Mouse (Mus musculus): ENCODE results near the gene Ndrg3. TPM values are rescaled to one million over a fixed set of nuclear protein-coding genes. Genes with fewer than 3 reads are reported as not detected.
A peak's percentile ranks its signal among the peaks of the same experiment; 100 is the strongest.

The Ndrg3 gene
- polyA plus RNA-seq, 1 experiment: 29.1 TPM

DNA sequence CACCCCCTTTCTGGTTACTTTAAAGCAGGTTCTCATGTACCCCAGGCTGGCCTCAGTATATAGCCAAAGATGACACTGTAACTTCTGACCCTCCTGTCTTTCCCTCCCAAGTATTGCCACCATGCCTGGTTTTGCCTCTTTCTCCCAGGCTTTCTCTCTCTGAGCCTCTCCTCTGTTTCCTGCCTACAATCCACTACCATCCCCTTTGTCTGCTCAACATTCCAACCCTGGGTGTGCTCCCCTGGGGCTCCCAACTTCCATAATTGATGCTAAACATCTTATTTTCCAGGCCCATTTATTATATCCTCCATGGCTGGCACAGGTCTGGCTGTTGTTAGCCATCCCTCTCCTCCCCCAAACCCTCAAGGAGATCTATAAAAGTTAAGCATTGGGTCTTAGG is 16.7 kb upstream of the Ndrg3 start:
- H3K79me2 ChIP-seq (ENCODE audit: control insufficient read depth, insufficient read depth): peaks cover 18% of the 10 kb centered on the region
- no peak overlapping the region for H3ac ChIP-seq (ENCODE audit: control insufficient read depth, insufficient read length, low read depth)
- TF ChIP-seq MYOD1 (IDR thresholded peaks at IDR 0.05; ENCODE audit: control insufficient read depth, insufficient read length, low read depth) (no peak), CEBPB (IDR thresholded peaks at IDR 0.05; ENCODE audit: low read depth) (no peak), USF1 (IDR thresholded peaks at IDR 0.05; ENCODE audit: low read depth) (no peak), MAX (IDR thresholded peaks at IDR 0.05) (no peak), MYOG (IDR thresholded peaks at IDR 0.05; ENCODE audit: control insufficient read depth, extremely low read depth, insufficient read length) (no peak), FOSL1 (IDR thresholded peaks at IDR 0.05; ENCODE audit: insufficient read depth, low read length, poor library complexity, severe bottlenecking) (no peak), CTCF (IDR thresholded peaks at IDR 0.05; ENCODE audit: control insufficient read depth, insufficient read depth, insufficient read length) (no peak)
- H3K36me3 ChIP-seq (ENCODE audit: control insufficient read depth, insufficient read depth): peaks cover 18% of the 10 kb centered on the region
- H3K79me3 ChIP-seq (ENCODE audit: low read depth): peaks cover 5% of the 10 kb centered on the region
- H3K4me3 ChIP-seq (ENCODE audit: insufficient read depth, poor library complexity, severe bottlenecking): no peak overlapping the region
- H3K27me3 ChIP-seq (ENCODE audit: control insufficient read depth, insufficient read depth, insufficient read length): no peaks in the 10 kb centered on the region

DNA sequence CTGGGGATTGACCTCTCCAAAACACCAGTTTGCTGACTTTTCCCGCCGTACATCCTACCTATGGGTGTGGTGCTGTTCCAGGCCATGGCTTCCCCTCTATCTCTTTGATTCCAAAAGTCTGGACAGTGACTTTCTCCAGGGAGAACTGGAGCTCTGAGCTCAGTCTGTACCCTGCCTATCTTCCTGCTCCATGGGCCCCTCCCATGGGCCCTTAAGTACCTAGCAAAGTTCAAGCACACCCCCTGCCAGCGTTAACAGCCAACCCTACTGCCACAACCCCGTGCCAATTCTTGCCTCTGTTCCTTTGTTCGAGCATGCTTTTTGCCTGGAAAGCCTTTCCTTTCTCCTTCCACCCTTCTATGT is 15.4 kb upstream of the Ndrg3 start:
- Histone ChIP-seq H3K4me3 (ENCODE audit: insufficient read depth, poor library complexity, severe bottlenecking) (peak overlapping the region; percentile 61), H3K36me3 (ENCODE audit: control insufficient read depth, insufficient read depth) (peaks cover 29% of the 10 kb centered on the region), H3K79me3 (ENCODE audit: low read depth) (peaks cover 5% of the 10 kb centered on the region), H3K79me2 (ENCODE audit: control insufficient read depth, insufficient read depth) (peaks cover 18% of the 10 kb centered on the region), H3K27me3 (ENCODE audit: control insufficient read depth, insufficient read depth, insufficient read length) (no peaks in the 10 kb centered on the region), H3ac (ENCODE audit: control insufficient read depth, insufficient read length, low read depth) (peak overlapping the region; percentile 66)
- no peak for TF ChIP-seq MAX (IDR thresholded peaks at IDR 0.05)
- TF ChIP-seq CEBPB (IDR thresholded peaks at IDR 0.05; ENCODE audit: low read depth): no peak
- no peak for TF ChIP-seq CTCF (IDR thresholded peaks at IDR 0.05; ENCODE audit: control insufficient read depth, insufficient read depth, insufficient read length)
- TF ChIP-seq FOSL1 (IDR thresholded peaks at IDR 0.05; ENCODE audit: insufficient read depth, low read length, poor library complexity, severe bottlenecking): no peak
- no peak for TF ChIP-seq MYOG (IDR thresholded peaks at IDR 0.05; ENCODE audit: control insufficient read depth, extremely low read depth, insufficient read length)
- TF ChIP-seq MYOD1 (IDR thresholded peaks at IDR 0.05; ENCODE audit: control insufficient read depth, insufficient read length, low read depth): no peak
- TF ChIP-seq USF1 (IDR thresholded peaks at IDR 0.05; ENCODE audit: low read depth): no peak

DNA sequence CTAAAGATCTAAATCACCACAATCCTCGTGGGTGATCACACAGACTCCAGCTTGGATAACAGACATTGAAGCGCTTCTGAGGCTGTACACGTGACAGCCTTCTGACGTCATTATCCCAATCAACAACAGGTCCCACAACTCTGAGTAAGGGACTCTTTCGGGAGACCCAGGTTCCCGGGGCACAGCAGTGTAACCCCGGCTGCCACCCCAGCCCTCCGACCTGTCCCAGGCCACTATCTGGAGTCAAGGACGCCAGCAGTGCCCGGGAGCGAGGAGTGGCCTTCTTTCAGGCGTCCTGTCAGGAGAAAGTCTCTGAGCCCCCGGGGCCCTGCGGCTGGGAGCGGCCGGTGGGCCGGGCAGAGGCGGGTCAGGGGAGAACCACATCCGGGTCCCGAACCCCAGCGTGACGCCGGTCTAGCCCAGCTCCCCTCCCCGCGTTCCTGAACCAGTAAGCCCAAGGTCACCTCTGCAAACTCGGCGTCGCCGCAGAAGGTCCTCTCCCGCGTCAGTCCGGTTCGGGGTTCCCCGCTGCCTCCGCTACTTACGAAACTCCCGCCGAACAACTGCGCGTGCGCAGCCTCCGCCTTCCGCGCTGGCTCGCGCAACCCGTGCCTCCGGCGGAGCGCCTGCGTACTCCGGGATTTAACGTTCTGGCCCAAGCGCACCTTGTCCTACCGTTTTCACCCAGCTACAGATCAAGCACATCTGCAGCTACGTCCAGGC is 14.8 kb upstream of the Ndrg3 start, which contains the start of gene Dsn1:
Gene Dsn1, minus strand, starts transcription at position 644 of the 723 bp plus-strand sequence.
- Histone ChIP-seq H3ac (ENCODE audit: control insufficient read depth, insufficient read length, low read depth) (peak within 1 kb of the TSS; percentile 66), H3K27me3 (ENCODE audit: control insufficient read depth, insufficient read depth, insufficient read length) (no peaks in the 10 kb centered on the region), H3K79me3 (ENCODE audit: low read depth) (peaks cover 5% of the 10 kb centered on the region), H3K36me3 (ENCODE audit: control insufficient read depth, insufficient read depth) (peaks cover 29% of the 10 kb centered on the region), H3K4me3 (ENCODE audit: insufficient read depth, poor library complexity, severe bottlenecking) (peak within 1 kb of the TSS; percentile 61), H3K79me2 (ENCODE audit: control insufficient read depth, insufficient read depth) (peaks cover 18% of the 10 kb centered on the region)
- peak; percentile 46 for TF ChIP-seq CEBPB (IDR thresholded peaks at IDR 0.05; ENCODE audit: low read depth)
- TF ChIP-seq MYOD1 (IDR thresholded peaks at IDR 0.05; ENCODE audit: control insufficient read depth, insufficient read length, low read depth): no peak
- TF ChIP-seq FOSL1 (IDR thresholded peaks at IDR 0.05; ENCODE audit: insufficient read depth, low read length, poor library complexity, severe bottlenecking): no peak
- peak; percentile 69 for TF ChIP-seq MAX (IDR thresholded peaks at IDR 0.05)
- TF ChIP-seq USF1 (IDR thresholded peaks at IDR 0.05; ENCODE audit: low read depth): peak; percentile 95
- no peak for TF ChIP-seq MYOG (IDR thresholded peaks at IDR 0.05; ENCODE audit: control insufficient read depth, extremely low read depth, insufficient read length)
- TF ChIP-seq CTCF (IDR thresholded peaks at IDR 0.05; ENCODE audit: control insufficient read depth, insufficient read depth, insufficient read length): no peak

GRCm38 (mm10) chr2:157002321-157002720 is 10.5 kb upstream of the Ndrg3 start:
- Histone ChIP-seq H3K79me2 (ENCODE audit: control insufficient read depth, insufficient read depth) (peaks cover 18% of the 10 kb centered on the region), H3K4me3 (ENCODE audit: insufficient read depth, poor library complexity, severe bottlenecking) (no peak overlapping the region), H3K36me3 (ENCODE audit: control insufficient read depth, insufficient read depth) (peaks cover 63% of the 10 kb centered on the region), H3K79me3 (ENCODE audit: low read depth) (peaks cover 5% of the 10 kb centered on the region), H3ac (ENCODE audit: control insufficient read depth, insufficient read length, low read depth) (no peak overlapping the region), H3K27me3 (ENCODE audit: control insufficient read depth, insufficient read depth, insufficient read length) (no peaks in the 10 kb centered on the region)
- TF ChIP-seq MYOG (IDR thresholded peaks at IDR 0.05; ENCODE audit: control insufficient read depth, extremely low read depth, insufficient read length) (no peak), CTCF (IDR thresholded peaks at IDR 0.05; ENCODE audit: control insufficient read depth, insufficient read depth, insufficient read length) (no peak), MYOD1 (IDR thresholded peaks at IDR 0.05; ENCODE audit: control insufficient read depth, insufficient read length, low read depth) (no peak), FOSL1 (IDR thresholded peaks at IDR 0.05; ENCODE audit: insufficient read depth, low read length, poor library complexity, severe bottlenecking) (no peak), MAX (IDR thresholded peaks at IDR 0.05) (no peak), CEBPB (IDR thresholded peaks at IDR 0.05; ENCODE audit: low read depth) (no peak), USF1 (IDR thresholded peaks at IDR 0.05; ENCODE audit: low read depth) (no peak)

DNA sequence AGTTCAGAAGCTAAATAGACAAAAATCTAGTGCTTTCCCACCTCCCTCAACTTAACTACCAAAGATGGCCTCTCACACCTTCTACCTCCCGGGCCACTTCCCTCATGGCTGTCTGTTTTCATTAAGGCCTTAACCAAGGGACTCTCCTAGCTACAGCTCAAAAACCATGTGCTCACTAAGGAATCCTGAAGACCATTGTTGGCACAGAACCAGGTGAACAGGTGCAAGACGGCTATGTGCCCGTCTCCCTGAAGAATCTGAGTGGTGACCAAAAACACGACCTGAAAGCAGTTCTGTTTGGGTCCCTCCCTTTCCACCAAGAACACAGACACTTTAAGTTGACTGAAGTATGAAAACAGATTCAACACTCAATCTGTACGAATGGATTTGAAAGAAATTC is 6.4 kb upstream of the Ndrg3 start:
- no peaks in the 10 kb centered on the region for H3K27me3 ChIP-seq (ENCODE audit: control insufficient read depth, insufficient read depth, insufficient read length)

More for the DNA sequence above, 6.4 kb upstream of the Ndrg3 start:
- H3ac ChIP-seq (ENCODE audit: control insufficient read depth, insufficient read length, low read depth): no peak overlapping the region
- no peaks in the 10 kb centered on the region for H3K79me2 ChIP-seq (ENCODE audit: control insufficient read depth, insufficient read depth)
- peaks cover 72% of the 10 kb centered on the region for H3K36me3 ChIP-seq (ENCODE audit: control insufficient read depth, insufficient read depth)
- no peaks in the 10 kb centered on the region for H3K79me3 ChIP-seq (ENCODE audit: low read depth)
- H3K4me3 ChIP-seq (ENCODE audit: insufficient read depth, poor library complexity, severe bottlenecking): no peak overlapping the region
- TF ChIP-seq FOSL1 (IDR thresholded peaks at IDR 0.05; ENCODE audit: insufficient read depth, low read length, poor library complexity, severe bottlenecking): no peak
- no peak for TF ChIP-seq CTCF (IDR thresholded peaks at IDR 0.05; ENCODE audit: control insufficient read depth, insufficient read depth, insufficient read length)
- no peak for TF ChIP-seq MYOD1 (IDR thresholded peaks at IDR 0.05; ENCODE audit: control insufficient read depth, insufficient read length, low read depth)
- no peak for TF ChIP-seq USF1 (IDR thresholded peaks at IDR 0.05; ENCODE audit: low read depth)
- no peak for TF ChIP-seq MAX (IDR thresholded peaks at IDR 0.05)
- TF ChIP-seq MYOG (IDR thresholded peaks at IDR 0.05; ENCODE audit: control insufficient read depth, extremely low read depth, insufficient read length): no peak
